Mouse (Mus musculus) liver, embryonic 13.5 days (tissue): ENCODE measurements around the gene Myof. TPM values are rescaled to one million over a fixed set of nuclear protein-coding genes. Genes with fewer than 3 reads are reported as not detected.

Source experiments
- ATAC-seq: fragments of 200-750 bp; cut with Nextera tagmentation; 2 replicates; pipeline ENCODE4 v1.8.0; 2017; ENCODE audit warnings: low read depth, mild to moderate bottlenecking, moderate number of reproducible peaks, moderate library complexity
- DNase-seq: peaks from one replicate; pipeline ENCODE4 v3.0.0; 2022
- H3K27ac ChIP-seq: fragments of 300-500 bp; sonication (generic); 2 replicates; pipeline ENCODE4 v1.5.1; 2015; ENCODE audit warnings: moderate library complexity, mild to moderate bottlenecking, inconsistent platforms
- H3K27me3 ChIP-seq: fragments of 300-500 bp; sonication (generic); 2 replicates; pipeline ENCODE4 v1.6.1; 2015; ENCODE audit warnings: mild to moderate bottlenecking, inconsistent platforms
- H3K36me3 ChIP-seq: fragments of 300-500 bp; sonication (generic); 2 replicates; pipeline ENCODE4 v1.6.1; 2015; ENCODE audit warnings: mild to moderate bottlenecking, inconsistent platforms
- H3K4me1 ChIP-seq: fragments of 300-500 bp; sonication (generic); replicated peaks from 2 replicates; pipeline ENCODE4 v1.6.1; 2015; ENCODE audit warnings: inconsistent platforms
- H3K4me2 ChIP-seq: fragments of 300-500 bp; sonication (generic); 2 replicates; pipeline ENCODE4 v1.6.1; 2015; ENCODE audit warnings: inconsistent platforms, mild to moderate bottlenecking, moderate library complexity
- H3K4me3 ChIP-seq: fragments of 300-500 bp; sonication (generic); replicated peaks from 2 replicates; pipeline ENCODE4 v1.5.1; 2015; ENCODE audit warnings: mild to moderate bottlenecking, inconsistent platforms
- H3K9ac ChIP-seq: fragments of 300-500 bp; sonication (generic); 2 replicates; pipeline ENCODE4 v1.6.1; 2015; ENCODE audit warnings: mild to moderate bottlenecking, inconsistent platforms
- H3K9me3 ChIP-seq: fragments of 300-500 bp; sonication (generic); replicated peaks from 2 replicates; pipeline ENCODE4 v1.6.1; 2016; ENCODE audit warnings: inconsistent platforms
- WGBS: fragments of 180-500 bp; shearing (Covaris S2); methylation state at CpG from one replicate; pipeline ENCODE4 v1.1.7; 2015; ENCODE audit not compliant: insufficient replicate concordance; 5-methylcytosine and 5-hydroxymethylcytosine counted together
- polyA plus RNA-seq: library from polyadenylated mRNA; unstranded; fragments of >200 nt; fragmentation: Nextera tagmentation; extraction: Ambion mirVana; gene quantifications from 2 replicates; pipeline ENCODE4 v1.2.1, GENCODE M21; 2015

Myof gene
- polyA plus RNA-seq, 1 experiment from 2014 or later, result 1.0 TPM

DNA sequence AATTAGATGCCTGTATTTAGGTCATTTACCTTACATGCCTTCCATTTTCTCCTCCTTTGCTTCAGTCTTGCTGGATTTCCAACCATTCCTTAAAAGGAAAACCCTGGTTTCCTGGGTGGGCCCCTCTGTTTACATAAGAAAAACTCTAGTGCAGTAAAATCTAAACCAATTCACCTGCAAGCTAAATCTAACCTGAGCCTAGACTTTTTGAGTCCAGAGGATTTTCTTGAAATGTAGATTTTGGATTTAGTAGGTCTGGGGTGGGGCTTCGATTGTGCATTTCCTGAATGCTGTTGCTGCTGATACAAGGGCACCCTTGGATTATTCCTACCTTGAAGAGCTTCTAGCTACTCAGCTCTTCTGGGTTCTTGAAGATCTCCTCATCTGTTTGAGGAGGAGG is 20.7 kb upstream of the Myof start:
- 66% methylated on average over 1 of the region's 1 CpGs for WGBS
- H3K27me3 ChIP-seq, result no peaks in the 10 kb centered on the region
- ATAC-seq, result no peak
- H3K4me3 ChIP-seq, result no peak overlapping the region
- H3K36me3 ChIP-seq, result no peaks in the 10 kb centered on the region
- DNase-seq, result no peak
- no peak overlapping the region for H3K4me2 ChIP-seq
- H3K4me1 ChIP-seq, result no peaks in the 10 kb centered on the region
- no peak overlapping the region for H3K27ac ChIP-seq
- no peak overlapping the region for H3K9ac ChIP-seq
- H3K9me3 ChIP-seq, result no peaks in the 10 kb centered on the region

DNA sequence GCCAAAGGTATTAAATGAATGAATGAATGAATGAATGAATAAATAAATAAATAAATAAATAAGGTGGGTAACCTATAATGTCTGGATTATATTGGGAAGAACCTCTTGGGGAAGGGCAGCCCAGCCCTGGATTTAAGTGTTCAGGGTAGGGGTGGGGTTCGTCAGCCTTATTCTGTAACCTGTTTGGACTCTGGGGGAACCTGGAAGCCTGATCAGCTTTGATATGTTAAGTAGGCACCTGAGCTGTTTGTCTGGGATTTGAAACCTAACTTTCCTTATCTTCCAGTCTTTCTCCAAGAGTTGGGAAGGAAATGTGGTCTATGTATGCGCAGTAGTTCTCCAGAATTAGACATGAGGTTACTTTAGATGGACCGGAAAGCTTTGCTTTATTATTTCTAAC is 19.8 kb upstream of the Myof start:
- no peak for ATAC-seq

DNA sequence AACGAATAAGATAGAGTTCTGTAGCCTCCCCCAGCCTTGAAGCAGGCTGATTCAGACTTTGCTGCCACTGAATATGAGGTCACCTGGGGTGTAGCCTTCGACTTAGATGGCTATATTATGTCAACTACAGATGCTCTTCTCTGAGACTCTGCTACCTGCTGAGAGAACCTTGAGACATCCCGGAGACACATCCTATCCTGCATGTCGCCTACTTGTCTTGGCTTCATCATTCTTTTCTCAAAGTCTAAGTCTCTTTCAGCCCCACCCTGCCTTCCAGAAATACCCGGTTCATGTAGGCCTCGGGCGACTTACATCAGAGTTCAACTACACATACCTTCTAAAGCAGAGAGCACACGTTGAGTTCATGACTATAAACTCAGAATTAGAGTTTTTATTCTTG is 13.6 kb upstream of the Myof start:
- Histone ChIP-seq H3K4me3 (no peak overlapping the region), H3K27ac (no peak overlapping the region), H3K4me2 (no peak overlapping the region), H3K27me3 (peaks cover 40% of the 10 kb centered on the region), H3K9ac (no peak overlapping the region), H3K36me3 (no peaks in the 10 kb centered on the region), H3K4me1 (peaks cover 21% of the 10 kb centered on the region), H3K9me3 (no peaks in the 10 kb centered on the region)
- 73% methylated on average over 8 of the region's 8 CpGs for WGBS
- ATAC-seq, result no peak
- DNase-seq, result no peak

More for the DNA sequence above, 19.8 kb upstream of the Myof start:
- DNase-seq, result no peak
- no peak overlapping the region for H3K4me2 ChIP-seq
- no peak overlapping the region for H3K27ac ChIP-seq
- H3K9ac ChIP-seq, result no peak overlapping the region
- no peaks in the 10 kb centered on the region for H3K36me3 ChIP-seq
- WGBS, result 75% methylated on average over 3 of the region's 3 CpGs
- no peaks in the 10 kb centered on the region for H3K9me3 ChIP-seq
- no peaks in the 10 kb centered on the region for H3K4me1 ChIP-seq
- no peaks in the 10 kb centered on the region for H3K27me3 ChIP-seq
- no peak overlapping the region for H3K4me3 ChIP-seq

DNA sequence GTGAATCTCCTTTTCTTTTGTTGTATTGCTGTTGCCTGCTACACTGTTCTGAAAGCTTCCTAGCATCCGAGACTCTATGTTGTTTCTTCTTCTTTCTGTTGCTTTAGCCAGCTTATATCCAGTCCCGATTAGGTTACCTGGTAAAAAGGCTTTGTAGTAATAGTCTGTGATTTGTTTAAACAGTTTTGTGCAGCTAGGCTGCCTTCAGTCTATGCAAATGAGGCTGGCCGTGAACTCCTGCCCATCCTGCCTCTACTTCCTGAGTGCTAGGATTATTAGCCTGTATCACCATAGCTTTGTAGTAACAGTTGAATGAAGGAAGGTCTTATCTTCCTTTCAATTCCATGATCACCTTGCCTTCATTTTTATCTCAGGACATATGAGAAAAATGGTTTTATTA is 12.9 kb upstream of the Myof start:
- Histone ChIP-seq H3K36me3 (no peaks in the 10 kb centered on the region), H3K4me3 (peak overlapping the region; percentile 64; the same call in 1 of the 2 replicates), H3K27ac (no peak overlapping the region), H3K9ac (no peak overlapping the region), H3K4me2 (peak overlapping the region; percentile 67; the same call in 1 of the 2 replicates), H3K27me3 (peaks cover 43% of the 10 kb centered on the region), H3K4me1 (peaks cover 21% of the 10 kb centered on the region), H3K9me3 (no peaks in the 10 kb centered on the region)
- DNase-seq, result no peak
- WGBS, result 52% methylated on average over 3 of the region's 3 CpGs
- no peak for ATAC-seq

DNA sequence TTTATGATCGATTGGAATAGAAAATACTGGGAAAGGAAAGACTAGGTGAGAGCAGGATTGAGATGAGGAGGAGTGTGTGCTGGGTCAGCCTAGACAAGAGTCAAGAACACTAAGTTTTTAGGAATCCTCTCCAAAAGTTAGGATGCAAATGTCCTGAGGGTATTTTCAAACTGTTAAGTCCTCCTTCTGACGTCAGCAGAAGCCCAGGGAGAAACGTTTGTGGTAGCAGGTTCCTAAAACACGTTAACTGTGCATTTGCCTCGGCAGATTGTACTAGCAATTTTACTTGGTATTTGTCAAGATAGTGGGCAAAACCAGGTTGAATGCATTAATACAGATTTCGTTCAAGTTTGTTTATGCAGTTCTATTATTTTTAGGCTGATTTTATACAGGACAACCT is 12.4 kb upstream of the Myof start:
- DNase-seq (no peak), ATAC-seq (no peak)
- Histone ChIP-seq H3K4me1 (peaks cover 21% of the 10 kb centered on the region), H3K27me3 (peaks cover 46% of the 10 kb centered on the region), H3K4me2 (peak overlapping the region; percentile 67), H3K9me3 (no peaks in the 10 kb centered on the region), H3K4me3 (peak overlapping the region; percentile 64), H3K9ac (no peak overlapping the region), H3K36me3 (no peaks in the 10 kb centered on the region), H3K27ac (no peak overlapping the region)
- WGBS, result 13% methylated on average over 6 of the region's 6 CpGs

DNA sequence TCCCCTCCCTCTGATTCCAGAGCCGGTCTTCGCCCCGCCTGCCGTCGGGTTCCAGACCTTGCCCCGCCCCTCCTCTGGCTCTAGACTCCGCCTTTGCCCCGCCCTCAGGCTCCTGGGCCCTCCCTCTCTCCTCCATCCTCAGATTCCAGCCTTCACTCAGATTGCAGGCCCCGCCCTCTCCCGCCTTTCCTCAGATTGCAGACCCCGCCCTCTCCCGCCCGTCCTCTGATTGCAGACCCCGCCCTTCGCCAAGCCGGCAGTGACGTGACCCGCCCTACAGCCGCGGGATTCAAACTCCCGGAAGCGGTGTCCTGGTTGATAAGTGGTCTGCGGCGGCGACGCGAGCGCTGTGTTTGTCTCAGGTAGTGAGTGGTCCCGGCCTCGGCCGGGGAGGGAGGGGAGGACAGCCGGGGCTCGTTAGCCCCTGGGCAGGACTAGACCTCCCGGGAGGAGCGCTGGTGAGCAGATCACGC is 11.4 kb upstream of the Myof start, which contains the start of gene Cep55:
Gene Cep55 (plus strand): TSS at position 292 of the 473 bp plus-strand sequence.
- WGBS, result 1% methylated on average over 36 of the region's 36 CpGs
- peaks cover 21% of the 10 kb centered on the region for H3K4me1 ChIP-seq
- peak; percentile 84 for ATAC-seq
- H3K4me3 ChIP-seq, result peak within 1 kb of the TSS; percentile 64
- H3K4me2 ChIP-seq, result peak within 1 kb of the TSS; percentile 67
- no peak within 1 kb of the TSS; the same call in 1 of the 2 replicates for H3K27ac ChIP-seq
- H3K27me3 ChIP-seq, result peaks cover 46% of the 10 kb centered on the region
- H3K9ac ChIP-seq, result peak within 1 kb of the TSS; percentile 59
- no peaks in the 10 kb centered on the region for H3K36me3 ChIP-seq
- DNase-seq, result peak; percentile 72
- no peaks in the 10 kb centered on the region for H3K9me3 ChIP-seq

DNA sequence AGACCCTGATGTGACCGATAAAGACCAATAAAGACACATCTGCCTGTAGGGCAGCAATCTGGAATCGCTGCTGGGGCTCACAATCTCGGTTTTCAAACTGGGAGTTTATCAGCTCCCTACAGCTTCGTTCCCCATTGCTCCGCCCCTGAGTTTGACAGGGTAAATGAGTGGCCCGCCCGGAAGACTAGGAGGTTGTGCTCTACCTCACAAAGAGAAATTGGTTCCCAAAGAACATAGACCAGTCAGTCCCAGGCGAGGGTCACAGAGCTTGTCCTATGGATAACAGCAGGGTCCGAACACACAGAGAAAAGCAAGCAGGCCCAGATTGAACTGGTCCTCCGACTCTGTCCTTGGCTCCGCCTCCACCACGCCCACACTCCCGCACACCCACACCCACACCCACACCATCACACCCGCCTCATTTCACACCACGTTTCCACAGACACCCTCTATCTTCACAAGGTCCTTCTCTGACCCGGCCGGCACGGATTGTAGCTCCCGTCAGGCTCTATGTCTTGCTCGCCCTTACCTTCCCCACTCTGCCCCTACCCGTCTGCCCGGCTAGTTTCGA is 10.9 kb upstream of the Myof start:
- peak; percentile 76 for ATAC-seq
- WGBS, result 2% methylated on average over 23 of the region's 23 CpGs
- peaks cover 21% of the 10 kb centered on the region for H3K4me1 ChIP-seq
- DNase-seq, result peak; percentile 45
- H3K27me3 ChIP-seq, result peaks cover 49% of the 10 kb centered on the region
- H3K9me3 ChIP-seq, result no peaks in the 10 kb centered on the region
- peak overlapping the region; percentile 64 for H3K4me3 ChIP-seq
- H3K36me3 ChIP-seq, result no peaks in the 10 kb centered on the region
- H3K9ac ChIP-seq, result no peak overlapping the region
- H3K27ac ChIP-seq, result no peak overlapping the region
- H3K4me2 ChIP-seq, result peak overlapping the region; percentile 67

DNA sequence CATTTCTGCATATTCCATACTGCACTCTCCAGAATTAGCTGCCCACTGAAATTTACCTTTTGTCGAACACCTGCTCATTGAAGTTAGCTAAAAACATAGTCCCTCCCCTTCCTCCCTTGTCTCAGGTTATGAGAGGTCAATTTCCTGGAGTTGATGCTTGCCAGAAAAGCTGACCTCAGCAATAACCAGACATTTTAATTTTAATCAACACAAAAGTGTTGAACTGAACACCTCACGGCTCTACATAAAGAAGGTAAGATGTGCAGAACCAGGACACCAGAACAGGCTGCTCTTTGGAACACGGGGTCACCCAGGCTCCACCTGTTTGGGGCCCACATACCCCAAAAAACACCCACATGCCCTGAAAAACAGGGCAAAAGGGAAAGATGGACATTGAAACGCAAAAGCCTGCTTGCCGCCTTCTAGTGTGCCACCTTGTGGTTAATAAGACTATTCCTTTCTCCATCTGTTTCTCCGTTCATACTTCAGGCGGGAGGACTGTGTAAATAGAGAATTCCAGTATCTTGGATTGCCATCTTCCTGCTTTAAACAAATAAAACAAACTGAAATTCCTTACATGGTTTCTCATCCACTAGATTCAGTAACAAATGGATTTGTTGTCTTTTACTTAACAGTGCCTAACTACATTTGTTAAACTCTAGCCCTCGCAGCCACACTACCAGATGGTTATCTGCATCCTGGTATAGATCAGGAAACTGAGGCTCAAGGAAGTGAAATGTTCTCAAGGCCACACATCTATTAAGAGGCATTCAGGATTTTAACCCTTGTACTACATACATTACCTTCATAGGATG is 10.1 kb upstream of the Myof start:
- H3K4me3 ChIP-seq, result peak overlapping the region; percentile 64
- DNase-seq (no peak), ATAC-seq (no peak)
- H3K4me1 ChIP-seq, result peaks cover 21% of the 10 kb centered on the region
- peak overlapping the region; percentile 67 for H3K4me2 ChIP-seq
- H3K27me3 ChIP-seq, result peaks cover 49% of the 10 kb centered on the region
- H3K27ac ChIP-seq, result no peak overlapping the region
- H3K36me3 ChIP-seq, result no peaks in the 10 kb centered on the region
- H3K9ac ChIP-seq, result no peak overlapping the region
- 17% methylated on average over 8 of the region's 8 CpGs for WGBS
- H3K9me3 ChIP-seq, result no peaks in the 10 kb centered on the region

DNA sequence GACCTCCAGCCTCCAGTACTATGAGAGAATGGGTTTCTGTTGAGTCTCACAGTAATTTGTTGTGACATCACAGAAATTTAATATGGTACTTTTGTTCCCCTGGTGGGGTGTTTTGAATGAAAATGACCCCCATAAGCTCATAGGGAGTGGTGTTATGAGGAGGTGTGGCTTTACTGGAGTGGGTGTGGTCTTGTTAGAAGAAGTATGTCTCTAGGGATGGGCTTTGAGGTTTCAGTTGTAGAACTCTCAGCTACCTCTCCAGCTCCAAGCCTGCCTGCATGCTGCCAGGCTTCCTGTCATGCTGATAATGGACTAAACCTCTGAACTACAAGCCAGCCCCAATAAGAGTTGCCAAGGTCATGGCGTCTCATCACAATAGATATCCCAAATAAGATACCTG is 6.3 kb upstream of the Myof start:
- WGBS, result 57% methylated on average over 1 of the region's 1 CpGs
- H3K27me3 ChIP-seq, result peaks cover 42% of the 10 kb centered on the region

DNA sequence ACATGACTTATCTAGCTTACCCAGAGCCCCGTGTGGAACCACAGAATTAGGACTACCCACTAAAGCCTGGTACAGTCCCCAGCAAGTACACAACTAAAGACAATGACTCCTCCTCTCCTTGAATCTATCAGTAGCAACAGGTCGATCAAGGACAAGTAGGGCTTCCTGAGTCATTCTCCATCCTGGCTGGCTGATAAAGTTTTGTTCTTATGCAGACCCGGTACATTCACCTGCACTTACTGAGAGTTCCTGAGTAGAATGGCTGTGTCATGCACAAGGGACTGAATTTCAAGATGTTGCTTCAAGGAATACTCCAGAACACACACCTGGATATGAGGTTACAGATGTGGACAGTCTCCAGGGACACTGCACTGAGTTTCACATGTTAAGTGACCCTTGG is 1.8 kb upstream of the Myof start:
- Histone ChIP-seq H3K27me3 (peaks cover 46% of the 10 kb centered on the region), H3K9ac (no peak overlapping the region), H3K36me3 (no peaks in the 10 kb centered on the region), H3K27ac (no peak overlapping the region), H3K4me2 (no peak overlapping the region), H3K4me1 (no peaks in the 10 kb centered on the region), H3K4me3 (no peak overlapping the region), H3K9me3 (no peaks in the 10 kb centered on the region)
- ATAC-seq, result no peak
- WGBS, result 58% methylated on average over 3 of the region's 3 CpGs
- no peak for DNase-seq

More for the DNA sequence above, 6.3 kb upstream of the Myof start:
- H3K27ac ChIP-seq, result no peak overlapping the region
- ATAC-seq (no peak), DNase-seq (no peak)
- no peaks in the 10 kb centered on the region for H3K9me3 ChIP-seq
- no peaks in the 10 kb centered on the region for H3K36me3 ChIP-seq
- H3K4me1 ChIP-seq, result peaks cover 11% of the 10 kb centered on the region
- no peak overlapping the region for H3K4me2 ChIP-seq
- H3K9ac ChIP-seq, result no peak overlapping the region
- H3K4me3 ChIP-seq, result no peak overlapping the region

DNA sequence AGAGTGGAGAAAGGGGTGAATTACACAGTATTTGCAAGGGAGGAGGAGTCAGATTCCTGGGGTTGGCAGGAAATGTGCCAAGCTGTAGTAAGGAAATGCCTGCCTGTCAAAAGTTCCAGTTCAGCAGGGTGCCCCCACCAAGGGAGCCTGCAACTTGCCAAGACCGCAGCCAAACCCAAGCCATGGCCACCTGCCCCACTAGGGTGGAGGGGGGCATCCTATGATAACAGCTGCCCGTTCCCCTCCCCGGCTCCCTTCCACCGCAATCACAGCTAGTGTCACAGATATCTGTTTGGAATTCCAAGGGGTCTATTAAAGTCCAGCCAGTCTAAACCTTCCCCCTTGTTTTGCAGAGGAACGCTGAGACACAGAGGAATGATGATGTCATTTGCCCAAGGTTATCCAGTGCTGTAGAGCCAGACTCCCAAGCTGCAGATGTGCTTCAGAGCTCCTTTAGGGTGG is 1.1 kb downstream of the Myof start:
- Histone ChIP-seq H3K27me3 (peaks cover 43% of the 10 kb centered on the region), H3K4me1 (no peaks in the 10 kb centered on the region), H3K4me3 (no peak overlapping the region), H3K36me3 (no peaks in the 10 kb centered on the region), H3K9ac (no peak overlapping the region), H3K27ac (no peak overlapping the region), H3K4me2 (peak overlapping the region; percentile 58; the same call in 1 of the 2 replicates), H3K9me3 (no peaks in the 10 kb centered on the region)
- 27% methylated on average over 5 of the region's 5 CpGs for WGBS
- DNase-seq (no peak), ATAC-seq (no peak)
